Mouse (Mus musculus) ES-Bruce4 (cell line): ENCODE data around the gene Rptor. TPM values are rescaled to one million over a fixed set of nuclear protein-coding genes. Genes with fewer than 3 reads are reported as not detected.

ENCODE experiments used
- H3K27ac ChIP-seq: 2 replicates; pipeline ENCODE4 v1.5.1; 2012; ENCODE audit warnings: low read length, inconsistent platforms; ENCODE audit not compliant: insufficient read depth
- H3K27me3 ChIP-seq: 2 replicates; pipeline ENCODE4 v1.6.1; 2012; ENCODE audit warnings: mild to moderate bottlenecking, low read length, inconsistent platforms; ENCODE audit not compliant: control insufficient read depth, poor library complexity, insufficient read depth, severe bottlenecking
- H3K36me3 ChIP-seq: 2 replicates; pipeline ENCODE4 v1.6.1; 2012; ENCODE audit warnings: inconsistent platforms, mild to moderate bottlenecking, low read length, moderate library complexity; ENCODE audit not compliant: control insufficient read depth, poor library complexity, insufficient read depth, severe bottlenecking
- H3K4me1 ChIP-seq: one replicate; pipeline ENCODE4 v1.8.1; 2011; ENCODE audit warnings: low read length; ENCODE audit not compliant: control insufficient read depth, insufficient read depth
- H3K4me3 ChIP-seq: 2 replicates; pipeline ENCODE4 v1.5.1; 2011; ENCODE audit warnings: low read depth, mild to moderate bottlenecking, low read length
- H3K9ac ChIP-seq: 2 replicates; pipeline ENCODE4 v1.6.1; 2012; ENCODE audit warnings: low read depth, mild to moderate bottlenecking, inconsistent platforms; ENCODE audit not compliant: poor library complexity, severe bottlenecking
- H3K9me3 ChIP-seq: replicated peaks from 2 replicates; pipeline ENCODE4 v1.6.1; 2012; ENCODE audit warnings: mild to moderate bottlenecking, low read length, inconsistent platforms; ENCODE audit not compliant: control insufficient read depth, poor library complexity, insufficient read depth, severe bottlenecking
- CTCF ChIP-seq: IDR thresholded peaks from one replicate; pipeline ENCODE4 v1.8.1; 2011; ENCODE audit warnings: low read depth, low read length
- EP300 ChIP-seq: IDR thresholded peaks from 2 replicates; pipeline ENCODE4 v1.6.1; 2011; ENCODE audit warnings: low read depth, low read length; ENCODE audit not compliant: insufficient read depth
- POLR2A ChIP-seq: IDR thresholded peaks from one replicate; pipeline ENCODE4 v1.8.1; 2011; ENCODE audit warnings: low read length; ENCODE audit not compliant: insufficient read depth
- polyA plus RNA-seq: library from polyadenylated mRNA; stranded (reverse); fragments of >200 nt; gene quantifications from 2 replicates; pipeline ENCODE4 v1.2.4, GENCODE M21; 2011; ENCODE audit warnings: low read depth; ENCODE audit not compliant: missing spikeins, insufficient read depth, insufficient read length

Rptor gene
- polyA plus RNA-seq, 1 experiment = 41.5 TPM

GRCm38 (mm10) chr11:119913291-119913934 is 310.7 kb downstream of the Rptor start, which contains the start of gene Chmp6:
Chmp6 (plus strand) TSS chr11:119913441.
- peak within 1 kb of the TSS; percentile 39 for H3K27ac ChIP-seq
- no peaks in the 10 kb centered on the region for H3K4me1 ChIP-seq
- no peaks in the 10 kb centered on the region for H3K27me3 ChIP-seq
- H3K9ac ChIP-seq = peak within 1 kb of the TSS; percentile 93
- H3K9me3 ChIP-seq = no peaks in the 10 kb centered on the region
- peak; percentile 15 for TF ChIP-seq CTCF
- TF ChIP-seq POLR2A = no peak
- H3K4me3 ChIP-seq = peak within 1 kb of the TSS; percentile 84
- peaks cover 10% of the 10 kb centered on the region for H3K36me3 ChIP-seq

GRCm38 (mm10) chr11:119913935-119914314 is 311.2 kb downstream of the Rptor start:
- Histone ChIP-seq H3K9ac (peak overlapping the region; percentile 93), H3K9me3 (no peaks in the 10 kb centered on the region), H3K4me3 (peak overlapping the region; percentile 84), H3K4me1 (no peaks in the 10 kb centered on the region), H3K36me3 (peaks cover 10% of the 10 kb centered on the region), H3K27me3 (no peaks in the 10 kb centered on the region), H3K27ac (no peak overlapping the region)
- TF ChIP-seq CTCF = no peak

- Histone ChIP-seq H3K4me3 (peak overlapping the region; percentile 84), H3K9me3 (no peaks in the 10 kb centered on the region), H3K4me1 (no peaks in the 10 kb centered on the region), H3K9ac (peak overlapping the region; percentile 93), H3K36me3 (peaks cover 10% of the 10 kb centered on the region), H3K27ac (no peak overlapping the region), H3K27me3 (no peaks in the 10 kb centered on the region)
- no peak for TF ChIP-seq EP300
- no peak for TF ChIP-seq CTCF
- no peak for TF ChIP-seq POLR2A
Observed at GRCm38 (mm10) chr11:119914381-119914780, 311.7 kb downstream of the Rptor start.

- peaks cover 10% of the 10 kb centered on the region for H3K36me3 ChIP-seq
- H3K4me3 ChIP-seq = no peak overlapping the region
- H3K27me3 ChIP-seq = no peaks in the 10 kb centered on the region
- H3K27ac ChIP-seq = no peak overlapping the region
- TF ChIP-seq EP300 = no peak
- TF ChIP-seq CTCF = no peak
- no peak for TF ChIP-seq POLR2A
- H3K9ac ChIP-seq = no peak overlapping the region
- H3K9me3 ChIP-seq = no peaks in the 10 kb centered on the region
- no peaks in the 10 kb centered on the region for H3K4me1 ChIP-seq
Observed at GRCm38 (mm10) chr11:119915666-119916065, 313.0 kb downstream of the Rptor start.

GRCm38 (mm10) chr11:119916102-119916790 is 313.5 kb downstream of the Rptor start:
- H3K4me3 ChIP-seq = no peak overlapping the region
- H3K27me3 ChIP-seq = no peaks in the 10 kb centered on the region

GRCm38 (mm10) chr11:119916834-119917469 is 314.2 kb downstream of the Rptor start:
- TF ChIP-seq CTCF = no peak
- H3K36me3 ChIP-seq = peaks cover 10% of the 10 kb centered on the region

More at GRCm38 (mm10) chr11:119916102-119916790, 313.5 kb downstream of the Rptor start:
- no peaks in the 10 kb centered on the region for H3K4me1 ChIP-seq
- H3K9me3 ChIP-seq = no peaks in the 10 kb centered on the region
- H3K9ac ChIP-seq = no peak overlapping the region
- TF ChIP-seq CTCF (no peak), EP300 (no peak), POLR2A (no peak)
- no peak overlapping the region for H3K27ac ChIP-seq
- peaks cover 10% of the 10 kb centered on the region for H3K36me3 ChIP-seq

More at GRCm38 (mm10) chr11:119916834-119917469, 314.2 kb downstream of the Rptor start:
- Histone ChIP-seq H3K9ac (no peak overlapping the region), H3K4me3 (no peak overlapping the region), H3K4me1 (no peaks in the 10 kb centered on the region), H3K9me3 (no peaks in the 10 kb centered on the region), H3K27me3 (no peaks in the 10 kb centered on the region), H3K27ac (no peak overlapping the region)
